Mouse (Mus musculus) thymus, postnatal 4 days (tissue): ENCODE measurements around the gene Gprc5c.

Experiments used
- DNase-seq: peaks from one replicate; pipeline ENCODE4 v3.0.0; 2021

Gene Gprc5c

GRCm38 (mm10) chr11:114850452-114851268 lies at the start of gene Gprc5c:
Gene Gprc5c (plus strand): TSS chr11:114851152.
- no peak for DNase-seq

DNA sequence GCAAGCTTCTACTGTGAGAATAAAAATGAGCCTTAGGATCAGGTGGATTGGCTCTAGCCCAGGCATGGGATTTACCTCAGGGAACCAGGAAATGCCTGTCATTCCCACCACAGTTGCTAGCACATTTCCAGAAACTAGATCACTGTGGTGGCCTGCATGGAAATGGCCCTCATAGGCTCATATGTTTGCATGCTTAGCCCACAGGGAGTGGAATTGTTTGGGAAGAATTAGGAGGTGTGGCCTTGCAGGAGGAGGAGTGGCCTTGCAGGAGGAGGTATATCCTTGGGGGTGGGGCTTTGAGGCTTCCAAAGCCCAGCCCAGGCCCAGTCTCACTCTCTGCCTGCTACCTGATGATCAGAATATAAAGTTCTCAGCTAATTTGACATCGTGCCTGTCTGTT lies 49.0 kb upstream of the Gprc5c start:
- DNase-seq = no peak

- DNase-seq = no peak
These were observed 48.2 kb upstream of the Gprc5c start for GRCm38 (mm10) chr11:114802540-114803267.

- no peak for DNase-seq
These were observed 47.0 kb upstream of the Gprc5c start for GRCm38 (mm10) chr11:114803990-114804389.

DNA sequence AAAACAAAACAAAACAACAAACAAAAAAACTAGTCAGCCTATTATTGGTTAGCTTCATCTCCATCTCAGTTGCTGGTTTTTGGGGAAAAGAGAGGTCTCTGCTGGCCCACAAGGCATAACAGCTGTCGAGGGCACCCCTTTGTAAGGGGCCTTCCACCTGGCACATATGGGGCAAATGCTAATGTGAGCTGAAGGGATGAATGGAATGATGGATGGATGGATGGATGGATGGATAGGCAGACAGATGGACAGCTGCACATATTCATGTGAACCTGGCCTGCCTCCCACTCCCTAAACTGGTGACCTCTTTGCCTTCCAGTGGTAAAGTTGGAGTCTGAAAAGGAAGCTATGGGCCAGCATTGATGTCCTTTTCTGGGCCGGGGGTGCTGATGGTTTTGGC lies 43.9 kb upstream of the Gprc5c start:
- DNase-seq = no peak

GRCm38 (mm10) chr11:114807686-114808427 lies 43.1 kb upstream of the Gprc5c start:
- no peak for DNase-seq

DNA sequence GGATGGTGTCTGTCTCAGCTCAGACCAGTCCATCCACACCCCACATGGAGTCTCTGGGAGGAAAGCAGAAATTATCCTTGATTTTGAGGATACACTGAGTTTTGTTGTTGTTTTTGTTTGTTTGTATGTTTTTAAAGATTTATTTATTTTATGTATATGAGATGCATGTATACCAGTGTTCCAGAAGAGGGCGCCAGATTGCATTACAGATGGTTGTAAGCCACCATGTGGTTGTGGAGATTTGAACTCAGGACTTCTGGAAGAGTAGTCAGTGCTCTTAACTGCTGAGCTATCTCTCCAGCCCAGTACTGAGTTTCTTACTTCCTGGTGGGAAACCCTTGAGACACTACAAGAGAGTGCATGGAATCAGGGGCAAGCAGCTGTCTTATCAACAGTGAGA lies 41.6 kb upstream of the Gprc5c start:
- no peak for DNase-seq

GRCm38 (mm10) chr11:114810344-114810743 lies 40.6 kb upstream of the Gprc5c start:
- DNase-seq = no peak

DNA sequence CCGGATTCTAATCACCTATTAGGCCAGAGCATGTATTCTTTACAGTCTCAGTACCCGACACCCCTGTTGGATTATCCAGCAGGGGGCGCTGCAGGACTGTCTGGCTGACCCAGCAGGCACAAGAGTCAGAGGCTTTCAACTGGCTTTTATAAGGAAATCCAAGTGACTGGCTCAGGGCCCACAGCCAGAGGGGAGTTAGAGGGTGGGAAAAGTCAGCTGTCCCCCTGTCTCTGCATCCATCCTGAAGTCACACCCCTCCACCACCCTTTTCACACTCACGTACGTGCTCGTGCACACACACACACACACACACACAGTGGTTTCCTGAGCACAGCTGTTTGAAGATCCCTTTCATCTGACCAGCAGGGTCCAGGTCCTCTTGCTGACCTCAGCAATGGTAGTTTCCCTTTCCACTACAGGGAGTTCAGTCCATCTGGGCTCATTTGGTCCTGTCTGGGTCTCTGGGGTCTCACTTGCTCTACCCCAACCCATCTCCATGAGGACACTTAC lies 38.2 kb upstream of the Gprc5c start:
- DNase-seq = peak; percentile 96

GRCm38 (mm10) chr11:114814873-114815592 lies 35.9 kb upstream of the Gprc5c start:
- DNase-seq = no peak

DNA sequence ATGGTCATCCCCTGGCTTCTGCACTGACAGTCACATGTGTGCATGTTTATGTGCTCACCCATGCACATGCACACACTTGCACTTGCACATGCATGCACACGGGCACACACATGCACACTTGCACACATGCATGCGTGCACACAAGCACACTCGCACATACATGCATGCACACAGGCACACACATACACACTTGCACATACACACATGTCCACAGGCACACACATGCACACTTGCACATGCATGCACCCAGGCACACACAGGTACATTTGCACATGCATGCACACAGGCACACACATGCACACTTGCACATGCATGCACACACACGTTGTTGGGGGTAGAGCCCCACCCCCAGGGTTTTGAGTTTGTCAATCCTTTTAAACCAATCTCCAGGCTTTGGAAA lies 34.0 kb upstream of the Gprc5c start:
- DNase-seq = no peak

- DNase-seq = no peak
These were observed 32.8 kb upstream of the Gprc5c start for GRCm38 (mm10) chr11:114818185-114818584.

DNA sequence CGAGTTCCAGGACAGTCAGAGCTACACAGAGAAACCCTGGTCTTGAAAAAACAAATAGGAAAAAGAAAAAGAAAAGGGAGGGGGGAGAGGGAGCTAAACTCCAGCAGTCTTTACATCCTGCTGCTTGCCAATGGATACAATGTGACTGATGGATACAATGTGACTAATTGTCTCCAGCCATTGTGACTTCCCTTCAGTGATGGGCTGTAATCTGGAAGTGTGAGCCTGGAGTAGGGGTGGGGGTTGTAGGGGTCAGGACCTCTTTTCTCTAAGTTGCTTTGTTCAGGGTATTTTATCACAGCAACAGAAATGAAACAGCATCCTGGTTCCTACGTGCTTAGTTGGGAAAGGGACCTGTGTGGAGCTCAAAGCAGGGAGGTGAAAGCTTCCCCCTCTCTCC lies 31.8 kb upstream of the Gprc5c start:
- no peak for DNase-seq

- no peak for DNase-seq
These were observed 30.5 kb upstream of the Gprc5c start for GRCm38 (mm10) chr11:114820444-114820843.

- DNase-seq = no peak
These were observed 29.6 kb upstream of the Gprc5c start for GRCm38 (mm10) chr11:114821325-114821724.

DNA sequence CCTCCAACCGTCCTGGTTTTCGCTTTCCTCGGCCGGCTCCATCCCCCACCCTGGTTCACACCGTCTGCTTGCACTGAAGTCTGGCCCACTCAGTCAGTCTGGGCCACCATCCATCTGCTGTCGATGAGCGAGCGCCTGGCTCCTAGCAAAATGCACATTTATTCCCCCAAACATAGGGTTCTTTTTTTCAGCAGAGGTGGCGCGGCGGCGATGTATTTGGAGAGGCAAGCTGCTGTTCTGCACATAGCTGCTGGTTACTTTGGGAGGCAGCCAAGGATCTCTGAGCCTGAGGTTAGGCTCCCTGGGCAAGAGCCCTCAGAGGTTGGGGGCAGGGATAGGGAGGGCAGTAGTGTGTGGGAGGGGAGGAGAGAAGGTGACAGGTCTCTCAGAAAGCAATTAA lies 28.2 kb upstream of the Gprc5c start:
- DNase-seq = no peak

DNA sequence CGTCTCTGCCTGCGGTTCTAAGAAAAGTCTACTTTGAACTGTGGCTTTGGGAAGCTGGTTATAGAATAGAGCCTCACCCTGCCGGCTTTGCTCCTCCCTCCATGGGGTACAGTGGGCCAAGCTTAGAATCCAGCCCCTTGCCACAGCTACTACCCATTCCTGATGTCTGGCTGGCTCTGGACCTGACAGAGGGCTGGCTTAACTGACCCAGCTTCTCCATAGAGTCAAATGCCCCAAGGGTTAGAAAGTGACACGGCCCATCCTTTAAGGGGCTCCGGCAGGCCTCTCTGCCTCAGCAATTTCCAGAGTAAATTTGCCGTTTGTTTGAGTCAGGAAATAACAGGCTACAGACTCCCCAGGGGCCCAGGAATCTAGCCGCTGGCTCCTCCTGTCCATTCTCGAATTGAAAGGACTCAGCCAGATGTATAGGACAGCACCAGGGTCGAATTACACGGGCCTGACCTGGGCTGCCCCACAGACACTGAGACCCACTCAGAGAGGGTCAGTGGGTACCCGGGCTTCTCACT lies 27.7 kb upstream of the Gprc5c start:
- no peak for DNase-seq

GRCm38 (mm10) chr11:114826686-114827085 lies 24.3 kb upstream of the Gprc5c start:
- no peak for DNase-seq

DNA sequence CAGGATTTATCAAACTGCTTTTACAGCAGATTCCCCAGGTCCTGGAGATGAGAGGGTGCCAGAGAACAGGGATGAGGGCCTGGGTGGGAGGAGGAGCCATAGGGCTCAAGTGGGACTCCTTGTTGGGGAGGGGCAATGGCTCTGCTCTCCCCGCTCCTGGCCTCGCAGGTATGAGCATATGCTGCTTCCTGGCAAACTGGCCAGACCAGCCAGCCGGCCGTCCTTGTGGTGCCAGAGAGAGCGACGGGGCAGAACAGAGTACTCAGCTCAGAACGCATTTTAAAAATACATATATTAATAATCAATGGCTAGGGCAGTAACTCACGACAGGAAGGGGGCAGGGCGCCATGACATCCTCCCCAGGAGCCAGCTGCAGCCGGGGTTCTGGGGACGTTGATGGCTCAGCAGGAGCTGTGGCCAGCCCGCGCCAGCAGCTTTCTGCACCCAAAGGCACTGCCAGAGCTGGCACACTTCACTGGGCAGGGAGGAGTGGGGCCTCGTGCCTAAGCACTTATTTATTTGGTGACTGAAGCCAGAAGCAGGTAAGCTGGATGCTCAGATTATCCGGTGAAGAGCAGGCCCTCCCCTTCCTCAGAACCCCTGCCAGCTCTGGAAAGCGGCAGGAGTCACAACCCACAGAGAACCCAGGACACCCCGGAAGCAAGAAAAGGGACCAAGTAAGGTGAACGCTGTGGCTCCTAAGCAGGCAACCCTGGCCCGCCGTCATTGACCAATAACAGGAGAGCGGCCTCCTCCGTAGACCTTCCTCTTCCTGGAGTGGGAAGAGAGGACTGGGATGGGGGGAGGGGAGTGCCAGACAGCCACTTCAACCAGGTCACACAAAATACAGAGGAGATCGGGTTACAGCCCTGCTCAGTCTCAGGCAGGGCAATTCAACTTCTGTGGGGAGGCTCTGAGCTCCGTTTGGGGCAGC lies 21.2 kb upstream of the Gprc5c start:
- peak; percentile 26 for DNase-seq

- no peak for DNase-seq
These were observed 20.5 kb upstream of the Gprc5c start for GRCm38 (mm10) chr11:114830433-114830773.

- no peak for DNase-seq
These were observed 17.8 kb upstream of the Gprc5c start for GRCm38 (mm10) chr11:114833166-114833565.
